Mouse (Mus musculus) erythroblast, embryonic 14.5 days (primary cell): Measurements from ENCODE around the gene Casp2. TPM values are rescaled to one million over a fixed set of nuclear protein-coding genes. Genes with fewer than 3 reads are reported as not detected.

Source experiments
- H3K27me3 ChIP-seq: 2 replicates; pipeline ENCODE4 v1.6.1; 2012; ENCODE audit warnings: inconsistent platforms; ENCODE audit not compliant: control insufficient read depth
- H3K36me3 ChIP-seq: 2 replicates; pipeline ENCODE4 v1.6.1; 2012; ENCODE audit warnings: mild to moderate bottlenecking, inconsistent platforms; ENCODE audit not compliant: control insufficient read depth
- H3K4me1 ChIP-seq: 2 replicates; pipeline ENCODE4 v1.6.1; 2012; ENCODE audit warnings: inconsistent platforms; ENCODE audit not compliant: control insufficient read depth
- H3K4me3 ChIP-seq: replicated peaks from 2 replicates; pipeline ENCODE3; 2012; ENCODE audit warnings: moderate library complexity, mild to moderate bottlenecking, inconsistent platforms
- H3K9me3 ChIP-seq: 2 replicates; pipeline ENCODE4 v1.6.1; 2012; ENCODE audit warnings: low read length, inconsistent platforms, mixed read lengths; ENCODE audit not compliant: control insufficient read depth
- GATA1 ChIP-seq: IDR thresholded peaks from 2 replicates; pipeline ENCODE4 v1.6.1; 2012; ENCODE audit warnings: low read length, inconsistent platforms, mixed read lengths
- TAL1 ChIP-seq: IDR thresholded peaks from 3 replicates; pipeline ENCODE4 v1.6.1; 2012; ENCODE audit warnings: low read length, inconsistent platforms, mixed read lengths
- polyA plus RNA-seq: library from polyadenylated mRNA; stranded (reverse); fragments of >175 nt; gene quantifications from 2 replicates; pipeline ENCODE4 v1.2.3, GENCODE M21; 2012

The Casp2 gene
- 0.34 and 0.39 TPM in 2 replicates for polyA plus RNA-seq

GRCm38 (mm10) chr6:42264626-42265312 lies at the start of gene Casp2:
Gene Casp2 (plus strand): TSS chr6:42264985.
- TF ChIP-seq GATA1 (no peak), TAL1 (no peak)
- Histone ChIP-seq H3K27me3 (peaks cover 5% of the 10 kb centered on the region), H3K36me3 (peaks cover 34% of the 10 kb centered on the region), H3K4me1 (peaks cover 50% of the 10 kb centered on the region), H3K4me3 (peak within 1 kb of the TSS; percentile 78), H3K9me3 (no peaks in the 10 kb centered on the region)

GRCm38 (mm10) chr6:42215028-42215427 lies 49.8 kb upstream of the Casp2 start, which contains the start of gene Tas2r144:
Gene Tas2r144 (plus strand): TSS chr6:42215328.
- no peaks in the 10 kb centered on the region for H3K27me3 ChIP-seq
- no peak for TF ChIP-seq GATA1

GRCm38 (mm10) chr6:42222286-42222685 lies 42.5 kb upstream of the Casp2 start:
- no peaks in the 10 kb centered on the region for H3K4me1 ChIP-seq
- TF ChIP-seq GATA1 (no peak), TAL1 (no peak)
- H3K27me3 ChIP-seq: no peaks in the 10 kb centered on the region
- H3K9me3 ChIP-seq: no peaks in the 10 kb centered on the region
- H3K36me3 ChIP-seq: no peaks in the 10 kb centered on the region
- no peak overlapping the region for H3K4me3 ChIP-seq

More at GRCm38 (mm10) chr6:42215028-42215427, 49.8 kb upstream of the Casp2 start, which contains the start of gene Tas2r144:
- Histone ChIP-seq H3K4me1 (no peaks in the 10 kb centered on the region), H3K4me3 (no peak within 1 kb of the TSS), H3K36me3 (no peaks in the 10 kb centered on the region), H3K9me3 (no peaks in the 10 kb centered on the region)

- no peaks in the 10 kb centered on the region for H3K36me3 ChIP-seq
- no peak overlapping the region for H3K4me3 ChIP-seq
- no peaks in the 10 kb centered on the region for H3K4me1 ChIP-seq
- H3K27me3 ChIP-seq: no peaks in the 10 kb centered on the region
- no peak for TF ChIP-seq TAL1
- TF ChIP-seq GATA1: no peak
- no peaks in the 10 kb centered on the region for H3K9me3 ChIP-seq
These were observed 39.7 kb upstream of the Casp2 start for GRCm38 (mm10) chr6:42225046-42225445.

- Histone ChIP-seq H3K9me3 (no peaks in the 10 kb centered on the region), H3K27me3 (no peaks in the 10 kb centered on the region), H3K4me1 (no peaks in the 10 kb centered on the region), H3K36me3 (no peaks in the 10 kb centered on the region), H3K4me3 (no peak overlapping the region)
- TF ChIP-seq GATA1 (no peak), TAL1 (no peak)
These were observed 37.3 kb upstream of the Casp2 start for GRCm38 (mm10) chr6:42227240-42228101.

GRCm38 (mm10) chr6:42229610-42230009 lies 35.2 kb upstream of the Casp2 start:
- no peaks in the 10 kb centered on the region for H3K4me1 ChIP-seq
- H3K9me3 ChIP-seq: no peaks in the 10 kb centered on the region
- H3K36me3 ChIP-seq: no peaks in the 10 kb centered on the region
- H3K27me3 ChIP-seq: no peaks in the 10 kb centered on the region
- no peak for TF ChIP-seq GATA1
- TF ChIP-seq TAL1: no peak
- no peak overlapping the region for H3K4me3 ChIP-seq

GRCm38 (mm10) chr6:42231191-42231590 lies 33.6 kb upstream of the Casp2 start:
- no peak for TF ChIP-seq GATA1
- TF ChIP-seq TAL1: no peak
- Histone ChIP-seq H3K4me1 (no peaks in the 10 kb centered on the region), H3K9me3 (no peaks in the 10 kb centered on the region), H3K36me3 (no peaks in the 10 kb centered on the region), H3K4me3 (no peak overlapping the region), H3K27me3 (no peaks in the 10 kb centered on the region; the same call in 1 of the 2 replicates)

- no peaks in the 10 kb centered on the region for H3K36me3 ChIP-seq
- H3K9me3 ChIP-seq: no peaks in the 10 kb centered on the region
- no peaks in the 10 kb centered on the region; the same call in 1 of the 2 replicates for H3K27me3 ChIP-seq
- H3K4me1 ChIP-seq: no peaks in the 10 kb centered on the region
- TF ChIP-seq TAL1 (no peak), GATA1 (no peak)
- no peak overlapping the region for H3K4me3 ChIP-seq
These were observed 27.4 kb upstream of the Casp2 start for GRCm38 (mm10) chr6:42237276-42237805.

- H3K4me1 ChIP-seq: peaks cover 11% of the 10 kb centered on the region
- no peak for TF ChIP-seq GATA1
- TF ChIP-seq TAL1: no peak
- H3K36me3 ChIP-seq: no peaks in the 10 kb centered on the region
- no peaks in the 10 kb centered on the region for H3K27me3 ChIP-seq
- H3K4me3 ChIP-seq: no peak overlapping the region
- H3K9me3 ChIP-seq: no peaks in the 10 kb centered on the region
These were observed 23.3 kb upstream of the Casp2 start for GRCm38 (mm10) chr6:42241311-42242045.
